Mouse (Mus musculus) Muller cell, postnatal 12 days (primary cell): ENCODE data around the gene Sh3d19.
A peak's percentile ranks its signal among the peaks of the same experiment; 100 is the strongest.

Experiments
- DNase-seq: peaks from one replicate; pipeline ENCODE4 v3.0.0-alpha.2; 2015; ENCODE audit errors: inconsistent ontology term

The Sh3d19 gene

GRCm38 (mm10) chr3:86135886-86136563, 165.1 kb downstream of the Sh3d19 start:
- no peak for DNase-seq

- DNase-seq, result no peak
Measured at GRCm38 (mm10) chr3:86136936-86137574, 166.1 kb downstream of the Sh3d19 start.

GRCm38 (mm10) chr3:86139660-86140059, 168.8 kb downstream of the Sh3d19 start:
- DNase-seq, result no peak

- peak; percentile 18 for DNase-seq
Measured at GRCm38 (mm10) chr3:86141366-86141765, 170.5 kb downstream of the Sh3d19 start.

GRCm38 (mm10) chr3:86141886-86142262, 171.0 kb downstream of the Sh3d19 start:
- DNase-seq, result no peak

GRCm38 (mm10) chr3:86142263-86142933, 171.5 kb downstream of the Sh3d19 start, which contains the start of gene Rps3a1:
Gene Rps3a1 (minus strand): TSS chr3:86142702.
- peak; percentile 99 for DNase-seq

GRCm38 (mm10) chr3:86142934-86143317, 172.0 kb downstream of the Sh3d19 start:
- DNase-seq, result no peak

- DNase-seq, result no peak
Measured at GRCm38 (mm10) chr3:86143343-86143742, 172.4 kb downstream of the Sh3d19 start.

- DNase-seq, result no peak
Measured at GRCm38 (mm10) chr3:86149063-86149462, 178.2 kb downstream of the Sh3d19 start.

GRCm38 (mm10) chr3:86149521-86149920, 178.6 kb downstream of the Sh3d19 start:
- DNase-seq, result no peak

GRCm38 (mm10) chr3:86168841-86169425, 198.0 kb downstream of the Sh3d19 start:
- DNase-seq, result peak; percentile 31

GRCm38 (mm10) chr3:86179714-86180113, 208.8 kb downstream of the Sh3d19 start:
- no peak for DNase-seq
